Mouse (Mus musculus) skeletal muscle tissue, adult 2 months (tissue): ENCODE measurements around the gene Bbs5.
"Not testable (repeated sequence)": the region's sequence is repeated elsewhere in the genome, so short reads cannot be mapped to it uniquely, and the experiment has no call there.

Source experiments
- DNase-seq: peaks from one replicate; pipeline ENCODE4 v3.0.0-alpha.2; 2012; ENCODE audit warnings: low read depth, low spot score

Gene Bbs5

DNA sequence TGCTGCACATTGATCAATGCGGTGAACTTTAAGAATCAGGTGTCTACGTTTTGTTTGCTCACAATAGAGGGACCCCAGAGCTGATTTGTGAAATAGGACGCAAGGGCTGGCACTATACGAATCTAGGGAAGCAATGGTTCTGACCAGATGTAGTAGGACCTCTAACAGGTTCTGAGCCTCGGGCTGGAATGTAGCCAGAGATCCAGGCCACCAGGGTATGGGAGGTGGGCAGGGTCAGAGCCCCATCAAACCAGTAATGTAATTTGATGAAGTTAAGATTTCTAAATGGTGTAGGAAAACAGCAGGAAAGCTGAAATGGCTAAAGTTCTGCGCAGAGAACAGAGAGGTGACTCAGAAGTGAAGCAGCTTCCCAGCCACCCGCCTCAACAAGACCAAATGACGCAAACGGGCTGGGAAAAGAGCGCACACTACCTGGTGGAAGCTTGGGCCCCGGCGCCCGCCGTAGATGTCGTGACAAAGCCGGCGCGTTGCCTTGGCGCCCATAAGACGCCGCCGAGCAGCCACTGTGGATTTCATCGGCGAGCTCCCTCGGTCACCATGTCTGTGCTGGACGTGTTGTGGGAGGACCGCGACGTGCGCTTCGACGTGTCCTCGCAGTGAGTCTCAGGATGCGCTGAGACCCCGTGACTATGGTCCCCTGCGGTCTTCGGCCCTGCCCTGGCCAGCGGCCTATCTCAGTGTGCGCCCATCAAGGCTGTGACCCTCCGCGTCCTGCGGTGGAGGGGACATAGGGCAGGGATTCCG is at the start of gene Bbs5:
Bbs5 (plus strand) TSS at position 446 of the 765 bp plus-strand sequence.
- peak; percentile 74 for DNase-seq

- no peak for DNase-seq
These were observed 43.1 kb upstream of the Bbs5 start for GRCm38 (mm10) chr2:69603726-69604393.

DNA sequence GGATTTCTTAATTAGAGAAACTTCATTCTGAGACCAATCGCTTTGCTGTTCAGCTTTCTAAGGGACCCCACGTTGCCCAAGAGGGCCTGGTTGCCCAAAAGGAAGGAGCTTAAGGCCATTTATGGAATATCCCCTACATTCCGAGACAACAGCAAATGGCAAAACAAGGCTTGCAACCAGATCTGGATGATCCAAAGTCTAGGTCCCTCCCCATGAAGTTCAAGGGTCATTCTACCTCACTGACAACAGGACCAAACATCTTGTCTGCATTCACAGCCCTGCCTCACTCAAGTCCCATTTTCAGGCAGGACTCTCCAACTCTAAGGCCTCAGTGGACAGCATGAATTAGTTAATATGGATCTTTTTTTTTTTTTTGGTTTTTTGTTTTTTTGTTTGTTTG is 40.4 kb upstream of the Bbs5 start:
- no peak for DNase-seq

GRCm38 (mm10) chr2:69612237-69612636 is 34.7 kb upstream of the Bbs5 start:
- no peak for DNase-seq

- no peak for DNase-seq
These were observed 34.3 kb upstream of the Bbs5 start for GRCm38 (mm10) chr2:69612716-69613115.

- no peak for DNase-seq
These were observed 33.7 kb upstream of the Bbs5 start for GRCm38 (mm10) chr2:69613237-69613636.

- no peak for DNase-seq
These were observed 28.6 kb upstream of the Bbs5 start for GRCm38 (mm10) chr2:69618336-69618735.

- DNase-seq = no peak
These were observed 27.7 kb upstream of the Bbs5 start for GRCm38 (mm10) chr2:69619286-69619685.

DNA sequence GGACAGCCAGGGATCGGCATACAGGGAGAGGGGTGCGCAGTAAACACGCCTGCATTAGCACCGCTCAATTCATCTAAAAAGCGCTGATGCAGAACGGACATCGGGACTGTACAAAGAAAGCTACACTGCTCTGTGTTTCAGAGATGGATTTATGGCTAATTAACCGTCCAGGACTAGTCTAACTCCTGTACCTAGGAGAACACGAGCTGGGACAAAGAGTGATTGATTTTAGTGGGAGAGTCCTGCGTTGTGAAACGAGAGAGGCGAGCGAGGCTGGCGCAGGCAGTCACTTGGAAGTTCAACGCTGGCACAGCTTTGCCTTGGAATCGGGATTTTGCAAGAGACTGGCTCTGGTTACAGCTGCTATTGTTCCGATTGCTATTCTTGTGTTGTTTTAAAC is 17.8 kb upstream of the Bbs5 start:
- DNase-seq = no peak

- no peak for DNase-seq
These were observed 17.1 kb upstream of the Bbs5 start for GRCm38 (mm10) chr2:69629914-69630313.

DNA sequence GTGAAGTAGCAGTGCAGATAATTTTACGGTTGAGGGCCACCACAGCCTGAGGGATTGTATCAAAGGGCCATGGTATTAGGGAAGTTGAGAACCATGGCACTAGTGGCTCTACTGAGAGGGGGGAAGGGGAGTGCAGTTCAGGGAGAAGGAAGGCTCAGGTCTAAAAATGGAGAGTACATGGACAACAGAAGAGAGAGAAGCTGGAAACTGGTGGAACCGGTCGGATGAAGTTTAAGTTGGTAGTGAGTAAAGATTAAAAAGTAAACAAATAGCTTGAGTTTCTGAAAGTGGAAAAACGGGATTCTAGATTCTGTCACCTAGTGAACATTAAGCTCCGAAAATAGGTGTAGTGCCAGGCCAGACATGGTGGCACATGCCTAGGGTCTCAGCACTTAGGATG is 16.2 kb upstream of the Bbs5 start:
- DNase-seq = no peak

- no peak for DNase-seq
These were observed 15.5 kb upstream of the Bbs5 start for GRCm38 (mm10) chr2:69631449-69631848.

GRCm38 (mm10) chr2:69635064-69635701 is 11.8 kb upstream of the Bbs5 start:
- no peak for DNase-seq

DNA sequence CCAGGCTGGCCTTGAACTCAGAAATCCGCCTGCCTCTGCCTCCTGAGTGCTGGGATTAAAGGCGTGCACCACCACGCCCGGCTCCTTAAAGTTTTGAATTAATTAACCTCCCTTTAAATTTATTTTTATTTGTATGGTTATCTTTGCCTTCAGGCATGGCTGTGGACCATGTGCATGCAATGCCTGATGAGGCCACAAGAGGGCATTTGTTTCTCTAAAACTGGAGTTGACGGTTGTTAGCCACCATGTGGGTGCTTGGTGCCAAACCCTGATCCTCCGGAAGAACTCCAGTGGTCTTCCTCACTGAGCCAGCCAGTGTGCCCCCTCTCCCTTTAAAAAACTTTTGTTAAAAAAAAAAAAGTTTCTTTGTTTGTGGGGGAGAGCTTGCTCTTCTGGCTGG is 11.2 kb upstream of the Bbs5 start:
- no peak for DNase-seq

DNA sequence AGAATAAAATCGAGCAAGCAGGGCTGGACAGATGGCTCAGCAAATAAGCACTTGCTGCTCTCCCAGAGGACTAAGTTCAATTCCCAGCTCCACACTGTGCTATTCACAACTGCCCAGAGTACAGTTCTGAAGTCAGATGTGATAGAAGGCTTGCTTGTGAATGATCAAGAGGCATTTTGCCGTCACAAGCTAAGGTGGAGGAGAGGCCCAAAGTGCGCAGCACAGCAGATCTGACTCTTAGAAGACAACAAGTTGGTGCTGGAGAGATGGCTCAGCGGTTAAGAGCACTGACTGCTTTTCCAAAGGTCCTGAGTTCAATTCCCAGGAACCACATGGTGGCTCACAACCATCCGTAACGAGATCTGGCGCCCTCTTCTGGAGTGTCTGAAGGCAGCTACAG is 9.0 kb upstream of the Bbs5 start:
- DNase-seq = not testable (repeated sequence)

DNA sequence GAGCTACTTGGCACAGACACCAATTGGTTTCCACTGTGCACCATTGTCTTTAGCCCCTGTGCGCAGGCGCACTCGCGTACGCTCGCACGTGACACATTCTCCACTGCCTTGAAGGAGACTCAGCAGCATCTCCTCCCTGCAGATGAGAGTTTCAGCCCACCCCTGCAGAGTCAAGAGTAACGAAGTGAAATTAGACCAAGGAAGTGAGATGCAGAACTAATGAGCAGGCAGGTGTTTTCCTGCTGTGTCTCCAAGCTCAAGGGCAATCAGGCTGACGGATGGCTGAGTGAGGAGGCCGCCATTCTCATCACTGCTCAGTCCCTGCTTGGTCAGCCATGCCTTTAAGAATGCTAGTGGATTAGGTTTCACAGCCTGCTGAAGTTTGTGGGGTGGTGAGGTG is 6.9 kb upstream of the Bbs5 start:
- no peak for DNase-seq

GRCm38 (mm10) chr2:69644968-69645617 is 1.9 kb upstream of the Bbs5 start:
- DNase-seq = no peak

DNA sequence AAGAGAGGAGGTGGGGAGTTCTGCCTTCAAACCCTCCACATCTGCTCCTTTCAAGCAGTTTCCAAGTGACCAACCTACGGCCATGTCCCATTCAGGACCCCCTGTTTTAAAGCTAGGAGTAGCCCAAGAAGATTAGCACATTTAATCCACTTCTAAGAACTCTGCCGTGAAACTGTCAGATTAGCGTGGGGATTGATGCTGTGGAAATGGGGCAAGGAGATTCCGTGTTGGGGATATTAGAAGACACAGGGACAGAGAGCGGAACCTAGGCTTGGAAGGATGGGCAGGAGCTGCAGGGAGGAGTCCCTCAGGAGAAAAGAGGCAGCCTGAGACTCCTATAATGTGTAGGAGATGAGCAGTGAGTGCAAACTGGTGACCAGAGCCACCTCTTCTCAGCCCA is 2.7 kb downstream of the Bbs5 start:
- no peak for DNase-seq

GRCm38 (mm10) chr2:69659326-69659725 is 12.4 kb downstream of the Bbs5 start:
- DNase-seq = no peak

GRCm38 (mm10) chr2:69663827-69664476 is 17.0 kb downstream of the Bbs5 start:
- no peak for DNase-seq

GRCm38 (mm10) chr2:69667656-69668055 is 20.7 kb downstream of the Bbs5 start:
- no peak for DNase-seq

GRCm38 (mm10) chr2:69668414-69668813 is 21.4 kb downstream of the Bbs5 start:
- DNase-seq = no peak
